Mouse (Mus musculus): Measurements from ENCODE around the gene Gm42674. TPM values are rescaled to one million over a fixed set of nuclear protein-coding genes. Genes with fewer than 3 reads are reported as not detected.

Gm42674 gene
- polyA plus RNA-seq (2012; ENCODE audit: low replicate concordance), result not detected in 2 replicates

DNA sequence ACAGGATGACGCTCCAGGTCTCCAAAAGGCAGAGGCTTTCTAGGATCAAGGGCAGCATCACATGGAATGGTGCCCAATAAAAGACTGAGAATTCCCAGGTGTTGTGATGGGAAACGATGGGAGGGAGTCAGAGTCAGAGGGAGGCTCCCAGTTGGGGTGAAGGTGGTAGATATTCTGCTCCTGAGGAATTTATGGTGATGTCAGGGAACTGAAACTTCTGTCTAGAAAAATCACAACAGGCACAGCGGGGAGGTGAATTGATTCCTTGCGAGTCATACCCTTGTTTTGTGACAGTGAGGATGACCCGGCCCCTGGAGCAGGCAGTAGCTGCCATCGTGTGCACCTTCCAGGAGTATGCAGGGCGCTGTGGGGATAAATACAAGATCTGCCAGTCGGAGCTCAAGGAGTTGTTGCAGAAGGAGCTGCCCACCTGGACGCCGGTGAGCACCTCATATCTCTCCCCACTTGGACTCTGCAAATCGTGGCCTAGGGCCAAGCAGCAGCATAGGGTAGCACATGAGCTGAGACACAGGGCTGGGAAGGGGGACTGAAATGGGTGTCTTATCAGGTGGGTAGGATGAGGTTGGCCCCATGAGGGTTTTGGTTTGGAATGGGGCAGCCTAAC, at the start of gene Gm42674:
Gene Gm42674, plus strand, starts transcription at position 419 of the 625 bp plus-strand sequence.

DNA sequence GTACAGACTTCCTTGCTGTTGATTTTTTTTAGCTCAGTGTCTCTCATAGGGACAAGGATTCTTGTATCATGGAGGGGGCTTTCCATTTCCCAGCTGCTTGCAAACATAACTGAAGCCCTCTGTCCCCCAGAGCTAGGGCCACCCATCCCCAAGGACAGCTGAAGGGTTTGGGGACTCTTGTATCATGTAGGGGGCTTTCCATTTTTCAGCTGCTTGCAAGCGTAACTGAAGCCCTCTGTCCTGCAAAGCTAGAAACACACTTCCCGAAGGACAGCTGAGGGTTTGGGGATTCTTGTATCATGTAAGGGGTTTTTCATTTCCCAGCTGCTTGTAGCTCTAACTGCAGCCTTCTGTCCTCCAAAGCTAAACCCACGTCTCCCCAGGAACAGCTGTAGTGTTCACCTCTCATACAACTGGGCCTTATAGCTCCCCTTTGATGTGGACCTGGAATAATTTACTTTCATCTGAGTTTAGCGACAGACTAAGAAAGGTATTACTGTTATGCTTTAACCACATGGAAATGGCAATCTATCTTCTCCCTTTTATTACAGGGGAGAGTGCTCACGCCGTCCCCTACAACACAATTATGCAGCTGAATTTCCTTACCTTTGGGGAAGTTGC, 41.6 kb upstream of the Gm42674 start, which contains the start of gene S100a3:
Gene S100a3, plus strand, starts transcription at position 571 of the 621 bp plus-strand sequence.

GRCm38 (mm10) chr3:90589947-90590346, 11.8 kb upstream of the Gm42674 start, which contains the start of gene S100a2:
Gene S100a2 (plus strand): TSS chr3:90590247.

DNA sequence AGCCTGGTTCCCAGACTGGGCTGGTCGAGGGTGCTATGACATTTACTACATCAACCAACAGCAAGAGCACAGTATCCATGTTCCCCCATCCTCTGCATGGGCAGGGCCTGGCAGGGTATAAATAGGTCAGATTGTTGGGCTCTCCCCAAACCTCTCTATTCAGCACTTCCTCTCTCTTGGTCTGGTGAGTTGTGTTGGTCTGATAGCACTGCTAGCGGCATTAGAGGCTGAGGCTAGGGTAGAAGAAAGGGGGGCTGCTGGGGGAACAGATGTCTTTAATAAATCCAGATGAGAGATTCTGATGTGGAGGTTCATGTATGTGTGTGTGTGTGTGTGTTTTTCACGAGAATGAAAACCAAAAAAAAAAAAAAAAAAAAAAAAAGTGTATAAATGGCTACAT, 1.9 kb downstream of the Gm42674 start, which contains the start of gene S100a4:
Gene S100a4, plus strand, starts transcription at position 149 of the 400 bp plus-strand sequence.

DNA sequence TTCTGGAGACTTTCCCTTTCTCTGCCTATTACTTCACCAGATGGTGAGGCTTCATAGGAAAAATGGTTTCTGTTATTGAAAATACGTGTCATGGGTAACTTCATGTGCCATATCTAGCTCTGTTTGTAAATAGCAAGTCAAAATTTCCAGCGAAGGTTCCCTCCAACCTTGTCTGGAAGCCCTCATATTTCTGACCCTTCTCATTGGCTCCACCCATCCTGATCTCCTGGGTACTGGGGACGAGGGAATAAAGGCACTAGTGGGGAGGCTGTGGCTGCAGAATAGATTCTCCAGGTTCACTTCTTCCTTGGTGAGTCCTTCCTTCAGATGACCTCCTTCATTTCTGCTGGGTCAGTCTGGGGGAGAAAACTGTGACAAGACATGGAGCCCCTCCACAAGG, 6.5 kb downstream of the Gm42674 start, which contains the start of gene S100a5:
Gene S100a5, plus strand, starts transcription at position 301 of the 400 bp plus-strand sequence.

DNA sequence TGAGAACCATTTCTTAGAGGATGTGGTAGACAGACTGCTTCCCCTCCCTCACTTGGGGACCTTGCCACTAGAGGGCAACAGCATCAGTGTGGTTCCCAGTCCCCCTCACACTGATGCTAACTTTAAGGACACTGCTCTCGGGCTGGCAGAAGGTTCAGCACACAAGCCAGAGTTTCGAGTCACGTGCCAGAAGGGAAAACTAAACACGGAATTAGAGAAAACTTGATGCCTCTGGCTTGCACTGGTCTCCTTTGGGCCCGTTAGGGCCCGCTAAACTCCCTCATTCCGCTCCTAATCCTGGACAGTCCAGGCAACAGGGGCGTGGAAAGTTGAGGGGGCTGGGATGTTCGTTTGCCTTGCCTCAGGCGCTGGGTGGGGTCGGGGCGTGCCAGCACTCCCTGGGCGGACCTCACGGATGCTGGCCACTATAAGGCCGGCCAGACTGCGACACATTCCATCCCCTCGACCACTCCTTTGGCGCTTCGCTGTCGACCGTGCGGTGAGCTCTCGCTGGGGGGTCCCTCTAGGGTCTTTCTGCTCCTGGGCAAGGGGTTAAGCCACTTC, 11.1 kb downstream of the Gm42674 start, which contains the start of gene S100a6:
Gene S100a6, plus strand, starts transcription at position 155 of the 564 bp plus-strand sequence.

GRCm38 (mm10) chr3:90653717-90654116, 52.0 kb downstream of the Gm42674 start, which contains the start of gene S100a7a:
Gene S100a7a (plus strand): TSS chr3:90654017.

Other genes starting within 250 kb of the Gm42674 start
- 2.6 and 4.0 TPM in 2 replicates for gene Slc27a3, start 212.0 kb upstream of the Gm42674 start, polyA plus RNA-seq (2012; ENCODE audit: low replicate concordance)
- gene Ints3, start 168.3 kb upstream of the Gm42674 start, polyA plus RNA-seq (2012; ENCODE audit: low replicate concordance), result 27.3 and 32.4 TPM in 2 replicates
- gene Npr1, start 136.0 kb upstream of the Gm42674 start, polyA plus RNA-seq (2012; ENCODE audit: low replicate concordance), result 0.16 and 1.8 TPM in 2 replicates
- gene Ilf2, start 125.8 kb upstream of the Gm42674 start, polyA plus RNA-seq (2012; ENCODE audit: low replicate concordance), result 6.0 and 9.8 TPM in 2 replicates
- 5.7 and 5.9 TPM in 2 replicates for gene Snapin, start 110.9 kb upstream of the Gm42674 start, polyA plus RNA-seq (2012; ENCODE audit: low replicate concordance)
- gene Chtop, start 92.4 kb upstream of the Gm42674 start, polyA plus RNA-seq (2012; ENCODE audit: low replicate concordance), result 75.5 and 121 TPM in 2 replicates
- 8.5 and 9.8 TPM in 2 replicates for gene S100a1, start 87.5 kb upstream of the Gm42674 start, polyA plus RNA-seq (2012; ENCODE audit: low replicate concordance)
- 8.5 TPM in 2 replicates for gene S100a13, start 87.5 kb upstream of the Gm42674 start, polyA plus RNA-seq (2012; ENCODE audit: low replicate concordance)
- 0.18 TPM in 2 replicates for gene S100a14, start 75.0 kb upstream of the Gm42674 start, polyA plus RNA-seq (2012; ENCODE audit: low replicate concordance)
- gene S100a16, start 64.7 kb upstream of the Gm42674 start, polyA plus RNA-seq (2012; ENCODE audit: low replicate concordance), result 0.38 and 1.0 TPM in 2 replicates
- gene S100a3, start 41.3 kb upstream of the Gm42674 start, polyA plus RNA-seq (2012; ENCODE audit: low replicate concordance), result 0.38 TPM in 1 of 2 replicates, not detected in the other
- gene S100a2, start 11.7 kb upstream of the Gm42674 start, polyA plus RNA-seq (2012; ENCODE audit: low replicate concordance), result not detected in 2 replicates
- gene S100a4, start 1.9 kb downstream of the Gm42674 start, polyA plus RNA-seq (2012; ENCODE audit: low replicate concordance), result 8.1 and 14.2 TPM in 2 replicates
- gene S100a5, start 6.6 kb downstream of the Gm42674 start, polyA plus RNA-seq (2012; ENCODE audit: low replicate concordance), result not detected in 2 replicates
- gene S100a6, start 11.0 kb downstream of the Gm42674 start, polyA plus RNA-seq (2012; ENCODE audit: low replicate concordance), result 18.8 and 73.6 TPM in 2 replicates
- gene S100a7a, start 52.1 kb downstream of the Gm42674 start, polyA plus RNA-seq (2012; ENCODE audit: low replicate concordance), result 0.12 TPM in 1 of 2 replicates, not detected in the other
- 30.7 and 39.3 TPM in 2 replicates for gene S100a8, start 67.1 kb downstream of the Gm42674 start, polyA plus RNA-seq (2012; ENCODE audit: low replicate concordance)
- gene S100a9, start 93.8 kb downstream of the Gm42674 start, polyA plus RNA-seq (2012; ENCODE audit: low replicate concordance), result 130 and 140 TPM in 2 replicates
- 0.09 TPM in 1 of 2 replicates, not detected in the other for gene Pglyrp4, start 125.0 kb downstream of the Gm42674 start, polyA plus RNA-seq (2012; ENCODE audit: low replicate concordance)
- gene Gm5849, start 176.0 kb downstream of the Gm42674 start, polyA plus RNA-seq (2012; ENCODE audit: low replicate concordance), result not detected in 2 replicates

All from hematopoietic multipotent progenitor cell, adult 10-12 weeks (in vitro differentiated cells).